Mouse (Mus musculus): ENCODE measurements around the gene Sdsl.
"Not testable (repeated sequence)": the region's sequence is repeated elsewhere in the genome, so short reads cannot be mapped to it uniquely, and the experiment has no call there.

The Sdsl gene

DNA sequence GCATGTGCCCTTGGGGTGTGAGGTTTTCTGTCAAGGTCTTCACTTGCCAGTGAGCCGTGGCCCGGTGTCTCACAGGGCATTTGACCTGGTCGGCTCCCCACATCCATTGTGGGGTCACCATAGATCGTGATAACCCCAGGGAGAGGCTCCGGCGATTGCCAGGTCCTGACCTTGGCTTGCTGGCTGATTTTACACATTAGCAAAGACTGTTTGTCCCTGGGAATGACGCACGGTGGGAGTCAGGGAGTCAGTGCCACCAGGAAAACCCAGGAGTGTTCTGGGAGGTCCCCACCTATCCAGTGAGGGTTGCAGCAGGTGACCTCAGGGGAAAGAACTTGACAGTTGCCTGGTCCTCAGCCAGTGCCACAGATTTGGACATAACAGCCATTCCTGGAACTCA is at the start of gene Sdsl:
TSS of gene Sdsl (minus strand) at position 41 of the 400 bp plus-strand sequence.
- no peak for DNase-seq

- no peak for DNase-seq
Observed at GRCm38 (mm10) chr5:120517552-120517951, 44.9 kb upstream of the Sdsl start.

GRCm38 (mm10) chr5:120516221-120516984 is 43.8 kb upstream of the Sdsl start:
- no peak for DNase-seq

- no peak for DNase-seq
Observed at GRCm38 (mm10) chr5:120515451-120515850, 42.8 kb upstream of the Sdsl start.

DNA sequence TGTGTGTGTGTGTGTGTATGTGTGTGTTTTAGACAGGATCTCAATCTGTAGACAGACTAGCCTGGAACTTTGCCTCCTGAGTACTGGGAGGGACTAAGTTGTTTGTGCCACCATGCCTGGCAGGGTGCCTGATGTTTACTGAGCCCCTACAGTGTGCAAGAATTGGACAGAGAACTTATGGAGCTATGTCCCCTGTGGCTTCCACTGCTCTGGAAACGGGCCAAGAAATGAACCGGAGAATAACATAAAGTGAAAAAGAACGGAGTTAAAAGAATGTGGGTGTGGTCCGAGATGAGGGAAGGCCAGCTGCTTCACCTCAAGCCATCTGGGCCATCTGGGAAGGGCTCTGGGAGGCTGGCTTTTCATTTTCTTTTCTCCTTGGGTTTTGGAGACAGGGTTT is 42.1 kb upstream of the Sdsl start:
- no peak for DNase-seq

DNA sequence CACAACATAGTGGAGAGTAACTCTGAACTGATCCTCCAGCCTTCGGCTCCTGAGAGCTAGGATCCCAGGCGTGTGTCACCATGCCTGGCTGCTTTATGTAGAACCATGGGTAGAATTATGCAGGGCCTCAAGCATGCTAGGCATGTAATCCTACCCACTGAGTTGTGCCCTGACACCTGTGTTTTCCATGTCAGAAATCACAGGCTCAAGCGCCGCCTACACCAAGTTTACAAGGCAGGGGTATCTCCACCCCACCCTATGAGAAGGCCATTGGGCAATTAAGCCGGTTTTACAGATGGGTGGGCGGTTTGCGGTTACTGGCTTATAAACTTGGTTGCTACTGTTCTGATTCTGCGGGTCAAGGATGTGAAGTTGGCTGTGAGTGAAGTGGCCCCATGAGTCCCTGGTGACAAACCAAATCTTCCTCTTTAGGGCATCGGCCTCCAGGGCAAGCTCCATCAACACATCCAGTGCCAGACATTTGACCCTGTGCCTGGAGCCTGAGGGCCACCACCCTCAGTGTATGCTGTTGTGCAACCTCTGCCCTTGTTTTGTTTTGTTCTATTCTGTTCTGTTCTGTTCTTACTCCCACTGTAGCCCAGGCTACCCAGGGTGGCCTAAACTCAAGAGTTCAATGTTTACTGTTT is 41.5 kb upstream of the Sdsl start:
- no peak for DNase-seq

DNA sequence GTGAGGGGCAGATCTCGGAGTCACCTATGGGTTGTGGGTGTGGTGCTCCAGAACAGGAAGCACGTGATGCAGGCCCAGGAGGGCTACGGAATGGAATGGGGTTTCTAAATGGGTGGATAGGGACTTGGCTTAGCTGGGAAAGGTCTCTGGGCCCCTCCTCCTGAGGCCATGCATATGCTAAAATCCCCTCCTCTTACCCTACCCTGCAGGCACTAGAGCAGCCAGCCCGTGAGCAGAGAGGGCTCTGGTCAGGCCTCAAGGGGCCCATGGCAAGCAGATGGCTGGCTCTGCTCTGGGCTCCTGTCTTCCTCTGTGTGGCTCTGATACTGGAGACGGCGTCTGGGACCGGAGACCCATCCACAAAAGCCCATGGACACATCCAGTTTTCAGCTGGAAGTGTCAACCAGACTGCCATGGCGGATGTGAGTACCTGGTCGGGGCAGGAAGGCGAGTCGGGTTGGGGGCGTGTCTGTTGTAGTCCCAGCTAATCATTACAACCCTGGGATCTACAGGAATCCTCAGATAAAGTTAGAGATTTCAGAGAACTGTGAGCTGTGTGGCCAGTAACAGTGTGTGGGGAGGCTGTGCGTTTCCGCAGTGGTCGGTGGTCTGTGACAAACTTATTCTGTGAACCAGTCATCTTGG is 40.4 kb upstream of the Sdsl start:
- DNase-seq = no peak

DNA sequence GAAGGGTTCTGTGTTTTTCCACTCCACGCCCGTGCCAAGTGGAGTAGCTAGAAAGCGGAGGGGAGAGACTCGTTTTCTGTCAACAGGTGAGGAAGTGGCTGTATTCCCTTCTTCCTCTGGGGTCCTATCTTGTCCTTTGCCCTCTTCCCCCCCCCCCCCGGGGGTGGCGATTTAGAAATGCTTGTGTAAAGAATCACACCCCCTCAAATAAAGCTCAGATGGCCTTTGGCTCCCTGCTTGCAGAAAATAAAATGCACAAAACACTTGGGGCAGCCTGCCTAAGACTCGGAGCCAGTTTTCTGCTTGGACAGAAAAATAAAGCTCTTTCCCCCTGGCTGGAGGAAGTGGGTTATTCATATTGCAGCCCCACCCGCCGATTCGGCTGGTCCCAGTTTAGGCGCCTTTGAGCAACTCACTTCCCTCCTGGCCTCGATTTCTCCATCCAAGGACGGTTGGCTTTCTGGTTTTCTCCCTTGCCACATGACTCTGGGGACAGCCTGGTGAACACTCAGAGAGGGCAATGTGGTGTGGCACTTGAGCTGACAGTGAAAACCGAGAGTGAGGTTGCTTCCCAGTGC is 39.1 kb upstream of the Sdsl start:
- DNase-seq = no peak

- peak; percentile 92 for DNase-seq
Observed at GRCm38 (mm10) chr5:120510982-120511642, 38.5 kb upstream of the Sdsl start, which contains the start of gene Slc8b1. Slc8b1 (plus strand) TSS chr5:120511168.

- no peak for DNase-seq
Observed at GRCm38 (mm10) chr5:120507311-120507710, 34.7 kb upstream of the Sdsl start.

GRCm38 (mm10) chr5:120506490-120506889 is 33.9 kb upstream of the Sdsl start:
- DNase-seq = no peak

DNA sequence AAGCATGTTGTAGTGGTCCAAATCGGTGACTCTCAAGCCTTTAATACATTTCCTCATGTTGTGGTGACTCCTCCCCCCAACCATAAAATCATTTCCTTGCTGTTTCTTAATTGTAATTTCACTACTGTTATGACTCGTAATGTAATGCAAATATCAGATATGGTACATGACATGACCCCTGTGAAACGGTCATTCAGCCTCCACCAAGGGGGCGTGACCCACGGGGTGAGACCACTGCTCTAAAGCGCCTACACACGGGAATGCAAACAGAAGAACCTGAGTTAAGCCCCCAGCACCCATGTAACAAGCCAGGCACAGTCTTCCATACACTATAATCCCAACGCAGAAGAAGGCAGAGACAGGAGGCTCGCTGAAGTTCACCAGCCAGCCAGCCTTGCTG is 33.2 kb upstream of the Sdsl start:
- DNase-seq = no peak

DNA sequence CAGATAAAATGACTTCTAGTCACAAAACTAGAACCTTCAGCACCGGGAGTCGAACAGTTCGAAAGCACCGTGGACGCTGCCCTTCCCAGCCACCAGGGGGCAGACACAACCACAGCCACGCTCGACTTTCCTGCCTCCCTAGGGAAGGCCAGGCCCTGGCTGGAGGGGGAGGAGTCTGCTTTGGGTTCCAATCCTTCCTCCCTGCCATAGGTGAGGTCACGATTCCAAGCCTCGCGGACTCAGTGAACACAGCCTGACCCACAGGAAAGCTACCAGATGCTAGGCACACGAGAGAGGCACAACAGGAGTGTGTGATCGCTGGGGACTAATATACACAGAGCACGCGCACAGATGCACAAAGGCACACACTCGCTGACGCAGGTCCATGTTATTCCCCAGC is 32.8 kb upstream of the Sdsl start:
- peak; percentile 80 for DNase-seq

- peak; percentile 75 for DNase-seq
Observed at GRCm38 (mm10) chr5:120503144-120503795, 30.7 kb upstream of the Sdsl start, which contains the start of gene Plbd2. Plbd2 (minus strand) TSS chr5:120503625.

DNA sequence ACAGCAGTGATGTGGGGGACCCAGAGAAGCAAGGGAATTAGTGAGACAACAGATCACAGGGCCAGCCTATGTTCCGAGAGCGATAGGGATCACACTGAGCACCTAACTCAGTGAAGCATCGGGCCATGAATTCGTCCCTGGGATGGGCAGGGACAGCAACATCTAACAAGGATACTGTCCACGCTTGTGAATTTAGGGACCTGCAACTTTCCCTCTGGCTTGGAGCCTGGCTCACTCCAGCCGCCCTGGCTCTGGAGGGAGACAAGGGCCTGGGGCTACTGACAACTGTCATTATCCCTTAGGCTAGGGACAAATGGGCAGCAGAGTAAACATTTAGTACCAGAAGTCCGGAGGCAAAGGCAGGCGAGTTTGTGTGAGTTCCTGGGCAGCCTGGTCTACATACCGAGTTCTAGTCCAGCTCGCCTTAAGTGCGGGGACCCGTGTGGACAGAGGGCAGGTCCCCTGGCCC is 30.1 kb upstream of the Sdsl start:
- no peak for DNase-seq

GRCm38 (mm10) chr5:120502147-120502621 is 29.6 kb upstream of the Sdsl start:
- DNase-seq = no peak

- not testable (repeated sequence) for DNase-seq
Observed at GRCm38 (mm10) chr5:120500609-120501008, 28.0 kb upstream of the Sdsl start.

GRCm38 (mm10) chr5:120499202-120499601 is 26.6 kb upstream of the Sdsl start:
- DNase-seq = no peak

DNA sequence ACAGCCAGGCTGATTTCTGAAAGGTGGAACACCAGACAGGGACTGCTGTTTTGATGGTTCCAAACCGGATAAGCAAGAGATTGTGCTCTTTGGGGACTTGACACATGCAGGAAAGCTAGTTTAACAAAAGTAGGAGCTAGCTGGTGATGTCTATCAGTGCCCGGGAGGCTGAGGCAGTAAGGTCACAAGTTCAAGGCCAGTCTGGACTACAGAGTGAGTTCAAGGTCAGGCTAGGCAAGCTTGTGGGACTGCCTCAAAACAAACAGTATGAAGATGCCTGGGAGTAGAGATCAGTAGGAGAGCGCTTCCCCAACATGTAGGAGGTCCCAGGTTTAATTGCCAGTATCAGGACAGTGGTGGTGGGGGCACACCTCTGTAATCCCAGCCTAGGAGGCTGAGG is 24.5 kb upstream of the Sdsl start:
- DNase-seq = no peak

- DNase-seq = no peak
Observed at GRCm38 (mm10) chr5:120495703-120496226, 23.2 kb upstream of the Sdsl start.

DNA sequence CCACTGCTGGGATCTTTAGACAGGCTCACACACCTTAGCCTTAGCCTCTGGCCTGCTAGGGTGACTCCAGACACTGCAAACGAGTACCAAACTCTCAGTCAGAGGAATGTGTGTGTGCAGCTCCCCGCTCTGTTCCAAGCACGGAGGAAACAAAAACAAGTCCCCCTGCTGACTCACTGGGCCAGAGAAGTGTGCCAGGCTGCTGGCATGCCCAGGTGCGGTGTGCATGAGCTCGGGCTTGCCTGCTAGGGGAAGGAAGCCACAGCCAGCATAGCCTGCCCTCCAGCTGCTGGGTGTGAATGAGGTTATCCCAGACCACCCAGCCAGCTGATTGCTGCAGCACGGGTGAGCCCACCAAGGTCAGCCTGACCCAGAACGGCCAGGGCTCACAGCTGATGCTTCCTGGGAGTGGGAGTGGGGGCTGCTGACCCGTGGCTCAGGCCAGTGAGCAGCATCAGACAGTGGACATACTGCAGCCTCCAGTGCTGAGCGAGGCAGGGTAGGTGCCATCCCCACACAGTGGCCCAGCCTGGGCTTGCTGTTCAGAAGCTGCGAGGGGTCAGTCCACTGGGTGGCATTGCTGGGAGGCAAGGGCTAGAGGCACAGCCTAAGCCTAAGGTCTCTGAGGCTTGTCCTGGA is 22.6 kb upstream of the Sdsl start:
- no peak for DNase-seq

All from cerebellum, adult 11 months (tissue).